Comparison of ENCODE assay signal across 7 mouse cellular contexts in the genomic region with DNA sequence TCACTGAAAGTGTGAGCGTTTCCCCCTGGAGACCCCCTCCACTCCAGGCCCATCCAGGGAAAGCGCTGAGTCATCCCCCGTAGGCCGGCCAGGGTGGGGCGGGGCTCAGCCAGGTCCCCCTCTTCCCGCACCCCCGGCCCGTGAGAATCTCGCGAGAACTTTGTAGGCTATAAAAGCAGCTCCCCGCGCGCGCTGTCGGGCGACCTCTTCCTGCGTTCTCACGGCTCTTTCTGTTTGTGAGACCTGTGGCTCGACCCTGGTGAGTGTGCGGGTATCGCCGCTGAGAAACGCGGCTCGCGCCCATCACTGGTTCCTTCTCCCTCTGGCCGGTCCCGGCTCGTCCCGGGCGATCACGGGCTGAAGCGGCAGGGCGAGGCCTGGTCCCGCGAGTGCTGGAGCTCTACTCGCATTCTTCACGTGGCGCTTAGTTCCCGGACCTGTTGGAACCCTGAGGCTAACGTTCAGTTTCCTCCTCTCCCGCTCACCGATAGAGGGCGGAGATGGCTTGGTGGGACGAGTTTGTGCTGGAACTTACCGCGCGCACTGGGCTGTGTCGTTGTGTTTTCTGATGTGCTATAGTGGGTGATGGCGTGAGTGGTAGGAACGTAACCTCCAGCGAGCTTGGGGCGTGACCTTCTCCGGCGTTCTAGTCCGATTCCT. TPM values are rescaled to one million over a fixed set of nuclear protein-coding genes. Genes with fewer than 3 reads are reported as not detected.
A peak's percentile ranks its signal among the peaks of the same experiment; 100 is the strongest.
DNase-seq lines count a peak whose midpoint lies in the region; ATAC-seq lines count a peak whose summit lies in the region.

A gene (plus strand): TSS at position 143 of the 660 bp plus-strand sequence.

- H3K4me3 ChIP-seq in embryonic facial prominence, embryonic 10.5 days, result peak within 1 kb of the TSS; percentile 80
- H3K4me3 ChIP-seq in limb, embryonic 10.5 days, result peak within 1 kb of the TSS; percentile 80
- H3K4me3 ChIP-seq in midbrain, embryonic 13.5 days (replicated peaks), result peak within 1 kb of the TSS; percentile 66

- under 1% methylated on average over 56 of the region's 56 CpGs for WGBS in embryonic facial prominence, embryonic 10.5 days
- under 1% methylated on average over 56 of the region's 56 CpGs for WGBS in limb, embryonic 10.5 days
- under 1% methylated on average over 56 of the region's 56 CpGs for WGBS in midbrain, embryonic 13.5 days

- H3K9me3 ChIP-seq in embryonic facial prominence, embryonic 10.5 days, result no peaks in the 10 kb centered on the region
- H3K9me3 ChIP-seq in limb, embryonic 10.5 days (replicated peaks), result no peaks in the 10 kb centered on the region
- H3K9me3 ChIP-seq in midbrain, embryonic 13.5 days, result no peaks in the 10 kb centered on the region

- H3K36me3 ChIP-seq in embryonic facial prominence, embryonic 10.5 days (replicated peaks), result peaks cover 35% of the 10 kb centered on the region
- H3K36me3 ChIP-seq in limb, embryonic 10.5 days, result peaks cover 35% of the 10 kb centered on the region
- H3K36me3 ChIP-seq in midbrain, embryonic 13.5 days, result peaks cover 12% of the 10 kb centered on the region

- H3K27me3 ChIP-seq in embryonic facial prominence, embryonic 10.5 days (replicated peaks; ENCODE audit: low read depth, poor library complexity, severe bottlenecking), result no peaks in the 10 kb centered on the region
- H3K27me3 ChIP-seq in limb, embryonic 10.5 days (ENCODE audit: low read depth, poor library complexity, severe bottlenecking), result no peaks in the 10 kb centered on the region
- no peaks in the 10 kb centered on the region for H3K27me3 ChIP-seq in midbrain, embryonic 13.5 days

- peaks cover 19% of the 10 kb centered on the region for H3K4me1 ChIP-seq in embryonic facial prominence, embryonic 10.5 days
- peaks cover 16% of the 10 kb centered on the region for H3K4me1 ChIP-seq in limb, embryonic 10.5 days
- H3K4me1 ChIP-seq in midbrain, embryonic 13.5 days (replicated peaks), result peaks cover 21% of the 10 kb centered on the region

- H3K4me2 ChIP-seq in midbrain, embryonic 13.5 days (replicated peaks), result peak within 1 kb of the TSS; percentile 74

- ATAC-seq in granulocyte monocyte progenitor cell, adult 5-6 weeks (replicated peaks; ENCODE audit: poor library complexity, severe bottlenecking), result peak; percentile 92
- peak; percentile 95 for ATAC-seq in midbrain, embryonic 13.5 days

- H3K27ac ChIP-seq in embryonic facial prominence, embryonic 10.5 days (replicated peaks), result peak within 1 kb of the TSS; percentile 96
- H3K27ac ChIP-seq in limb, embryonic 10.5 days, result peak within 1 kb of the TSS; percentile 96
- peak within 1 kb of the TSS; percentile 75 for H3K27ac ChIP-seq in midbrain, embryonic 13.5 days

- peak within 1 kb of the TSS; percentile 71 for H3K9ac ChIP-seq in midbrain, embryonic 13.5 days (replicated peaks)

- peak; percentile 98 for DNase-seq in adrenal gland, postnatal 10 days
- DNase-seq in embryonic facial prominence, embryonic 10.5 days (ENCODE audit: low spot score), result peak; percentile 97
- peak; percentile 93 for DNase-seq in kidney, adult 11 months
- peak; percentile 99 for DNase-seq in limb, embryonic 10.5 days (ENCODE audit: low spot score)
- DNase-seq in spleen, adult 12 weeks (ENCODE audit: low spot score), result peak; percentile 87

RNA-seq across cellular contexts. Expression of the gene that starts here (rescaled TPM):
- total RNA-seq in adrenal gland, postnatal 10 days (2021), result 100 to 1,000 TPM; 573 to 689 TPM
- 1,415 and 1,463 TPM in 2 replicates for polyA plus RNA-seq in embryonic facial prominence, embryonic 10.5 days (2016; fragmentation: Nextera tagmentation; extraction: Ambion mirVana)
- 255 and 303 TPM in 2 replicates for total RNA-seq in granulocyte monocyte progenitor cell, adult 5-6 weeks (2014; fragmentation: Nextera tagmentation)
- 264 and 283 TPM in 2 replicates for total RNA-seq in granulocyte monocyte progenitor cell, adult 5-6 weeks (2017)
- 1,278 and 1,447 TPM in 2 replicates for polyA plus RNA-seq in limb, embryonic 10.5 days (2016; fragmentation: Nextera tagmentation; extraction: Ambion mirVana)
- 516 and 536 TPM in 2 replicates for polyA plus RNA-seq in midbrain, embryonic 13.5 days (2015; fragmentation: Nextera tagmentation; extraction: Ambion mirVana)

Comparison
In these comparisons a context has a peak if more than half of its experiments do, and no peak if none do; other contexts are left out.
1. Peak in every context shown above with its lines: DNase-seq, ATAC-seq, H3K4me3 ChIP-seq and H3K27ac ChIP-seq.